In genomic region chr9:106664433-106664832, GRCm38 (mm10) we compare ENCODE assay signal across 12 mouse cellular contexts. TPM values are rescaled to one million over a fixed set of nuclear protein-coding genes. Genes with fewer than 3 reads are reported as not detected.
DNase-seq lines count a peak whose midpoint lies in the region; ATAC-seq lines count a peak whose summit lies in the region.
"Had no signal": no experiment of that assay in that cellular context is flagged by ENCODE, and none has a peak within 500 bp of the region (broad histone marks: within the 10 kb centered on the region; RNA-seq: fewer than 3 reads in every experiment).

No protein-coding gene starts in this region.

- no peak overlapping the region for H3K4me3 ChIP-seq in hindbrain, embryonic 15.5 days

- ATAC-seq in hindbrain, embryonic 15.5 days (ENCODE audit: low FRiP score, low read depth), result peak; percentile 91
- no peak for ATAC-seq in activated CD4-positive, CD25-positive, alpha-beta regulatory T cell, adult 4 months

- peak overlapping the region; percentile 83 for H3K27ac ChIP-seq in hindbrain, embryonic 15.5 days (replicated peaks)
- H3K27ac ChIP-seq: liver, embryonic 14.5 days had no signal

- peaks cover 26% of the 10 kb centered on the region for H3K4me1 ChIP-seq in hindbrain, embryonic 15.5 days (replicated peaks)

- peak; percentile 54 for DNase-seq in cerebellum, postnatal 14 days
- no peak for DNase-seq in cerebellum, adult 9-11 months
- DNase-seq in left cerebral cortex, postnatal 36 days (ENCODE audit: low spot score in 2 of 2), result peak; percentile 77 to 84
- DNase-seq in right cerebral cortex, postnatal 10 days (ENCODE audit: low spot score in 2 of 2), result peak; percentile 84 to 92
- DNase-seq in spleen, postnatal 36 days (ENCODE audit: low spot score in 2 of 2), result no peak
- DNase-seq in ovary, adult 18-20 months (ENCODE audit: low spot score), result no peak
- DNase-seq: gastrocnemius, postnatal 25 days; kidney, postnatal 14 days had no signal

- no peak overlapping the region for H3K9ac ChIP-seq in hindbrain, embryonic 15.5 days
- H3K9ac ChIP-seq: liver, embryonic 14.5 days had no signal

- intact Hi-C loops in left cerebral cortex, postnatal 36 days (cut with DNase I), result no loop called here

- peak overlapping the region; percentile 20; the same call in 1 of the 2 replicates for H3K4me2 ChIP-seq in hindbrain, embryonic 15.5 days

- H3K27me3 ChIP-seq in hindbrain, embryonic 15.5 days, result no peaks in the 10 kb centered on the region

- H3K36me3 ChIP-seq in hindbrain, embryonic 15.5 days, result peaks cover 21% of the 10 kb centered on the region; the same call in 1 of the 2 replicates

- no peaks in the 10 kb centered on the region for H3K9me3 ChIP-seq in hindbrain, embryonic 15.5 days

- 22% methylated on average over 4 of the region's 4 CpGs for WGBS in hindbrain, embryonic 15.5 days

RNA-seq across cellular contexts. Expression of gene Grm2, which starts 8.6 kb away (rescaled TPM):
- polyA plus RNA-seq in hindbrain, embryonic 15.5 days (2015; fragmentation: Nextera tagmentation; extraction: Ambion mirVana), result 8.7 and 9.7 TPM in 2 replicates
- total RNA-seq in left cerebral cortex, postnatal 36 days (2021), result 10 to 100 TPM; 53.5 to 72.7 TPM
- polyA plus RNA-seq in activated CD4-positive, CD25-positive, alpha-beta regulatory T cell, adult 4 months (2017; shearing (Covaris generic)), result under 1 TPM in 1 of 2 experiments, not detected in 1; 0.16 TPM
- total RNA-seq: gastrocnemius, postnatal 25 days; heart, postnatal 25 days had no signal
- polyA plus RNA-seq: liver, embryonic 14.5 days had no signal

RNA-seq across cellular contexts. Expression of gene Tex264, which starts 21.3 kb away (rescaled TPM):
- 69.6 and 79.0 TPM in 2 replicates for polyA plus RNA-seq in hindbrain, embryonic 15.5 days (2015; fragmentation: Nextera tagmentation; extraction: Ambion mirVana)
- total RNA-seq in left cerebral cortex, postnatal 36 days (2021), result 100 to 1,000 TPM; 104 to 109 TPM
- 10 to 100 TPM; 32.2 to 35.0 TPM for polyA plus RNA-seq in activated CD4-positive, CD25-positive, alpha-beta regulatory T cell, adult 4 months (2017; shearing (Covaris generic))

RNA-seq across cellular contexts. Expression of gene Iqcf6, which starts 38.1 kb away (rescaled TPM):
- polyA plus RNA-seq in hindbrain, embryonic 15.5 days (2015; fragmentation: Nextera tagmentation; extraction: Ambion mirVana), result not detected in 2 replicates
- total RNA-seq in left cerebral cortex, postnatal 36 days (2021), result not detected
- not detected for polyA plus RNA-seq in activated CD4-positive, CD25-positive, alpha-beta regulatory T cell, adult 4 months (2017; shearing (Covaris generic))
- total RNA-seq: gastrocnemius, postnatal 25 days; heart, postnatal 25 days had no signal
- polyA plus RNA-seq: liver, embryonic 14.5 days had no signal

Comparison
In these comparisons a context has a peak if more than half of its experiments do, and no peak if none do; other contexts are left out.
1. DNase-seq: peak in cerebellum, postnatal 14 days (2 of 2), left cerebral cortex, postnatal 36 days (2 of 2) and right cerebral cortex, postnatal 10 days (2 of 2); none in cerebellum, adult 9-11 months (single experiment), spleen, postnatal 36 days (0 of 2) and ovary, adult 18-20 months (single experiment).